Mouse (Mus musculus) fat pad, adult 2 months (tissue): ENCODE results near the gene F2r.

Experiments
- DNase-seq: peaks from one replicate; pipeline ENCODE4 v3.0.0-alpha.2; 2011; ENCODE audit warnings: low read depth, low spot score; ENCODE audit errors: extremely low read depth

The F2r gene

GRCm38 (mm10) chr13:95597578-95597977 lies 20.7 kb downstream of the F2r start:
- no peak for DNase-seq

GRCm38 (mm10) chr13:95596689-95597088 lies 21.6 kb downstream of the F2r start:
- DNase-seq = no peak

- DNase-seq = no peak
Observed at GRCm38 (mm10) chr13:95595921-95596320, 22.4 kb downstream of the F2r start.

GRCm38 (mm10) chr13:95595411-95595810 lies 22.9 kb downstream of the F2r start:
- DNase-seq = no peak

GRCm38 (mm10) chr13:95592860-95593259 lies 25.4 kb downstream of the F2r start:
- DNase-seq = no peak

- no peak for DNase-seq
Observed at GRCm38 (mm10) chr13:95591606-95592005, 26.7 kb downstream of the F2r start.

GRCm38 (mm10) chr13:95587628-95588027 lies 30.7 kb downstream of the F2r start:
- no peak for DNase-seq

- DNase-seq = no peak
Observed at GRCm38 (mm10) chr13:95584898-95585297, 33.4 kb downstream of the F2r start.

- no peak for DNase-seq
Observed at GRCm38 (mm10) chr13:95583237-95584189, 34.8 kb downstream of the F2r start.

GRCm38 (mm10) chr13:95581850-95582249 lies 36.4 kb downstream of the F2r start:
- DNase-seq = no peak

- no peak for DNase-seq
Observed at GRCm38 (mm10) chr13:95578016-95578697, 40.1 kb downstream of the F2r start.

- DNase-seq = no peak
Observed at GRCm38 (mm10) chr13:95570877-95571276, 47.4 kb downstream of the F2r start.

- no peak for DNase-seq
Observed at GRCm38 (mm10) chr13:95569326-95569725, 49.0 kb downstream of the F2r start.

- DNase-seq = no peak
Observed at GRCm38 (mm10) chr13:95568336-95568735, 50.0 kb downstream of the F2r start.

- no peak for DNase-seq
Observed at GRCm38 (mm10) chr13:95566841-95567551, 51.3 kb downstream of the F2r start.

GRCm38 (mm10) chr13:95563693-95564092 lies 54.6 kb downstream of the F2r start:
- no peak for DNase-seq

GRCm38 (mm10) chr13:95563066-95563610 lies 55.1 kb downstream of the F2r start:
- no peak for DNase-seq

- no peak for DNase-seq
Observed at GRCm38 (mm10) chr13:95557326-95557725, 61.0 kb downstream of the F2r start.

GRCm38 (mm10) chr13:95553885-95554492 lies 64.3 kb downstream of the F2r start:
- DNase-seq = peak; percentile 21
